Mouse (Mus musculus) MEL (cell line): ENCODE data around the gene Garnl3.

Experiments used
- CTCF ChIP-seq, 3 experiments: IDR thresholded peaks in 2 of 3; conservative IDR thresholded peaks in 1 of 3; 2 replicates each; pipeline ENCODE4 v1.5.1; 2011 to 2012; ENCODE audit warnings: low read length in 3 of 3, low read depth in 2 of 3, mild to moderate bottlenecking in 2 of 3, improper control_type of control experiment in 1 of 3, inconsistent platforms in 1 of 3, mixed read lengths in 1 of 3, moderate library complexity in 1 of 3; ENCODE audit not compliant: control insufficient read depth in 1 of 3, insufficient read depth in 1 of 3, poor library complexity in 1 of 3, severe bottlenecking in 1 of 3
- JUND ChIP-seq: IDR thresholded peaks from 2 replicates; pipeline ENCODE4 v1.6.1; 2011; ENCODE audit warnings: low read depth, mild to moderate bottlenecking, improper control_type of control experiment, low read length
- SMC3 ChIP-seq: IDR thresholded peaks from 2 replicates; pipeline ENCODE4 v1.6.1; 2011; ENCODE audit warnings: low read depth, low read length, improper control_type of control experiment

DNA sequence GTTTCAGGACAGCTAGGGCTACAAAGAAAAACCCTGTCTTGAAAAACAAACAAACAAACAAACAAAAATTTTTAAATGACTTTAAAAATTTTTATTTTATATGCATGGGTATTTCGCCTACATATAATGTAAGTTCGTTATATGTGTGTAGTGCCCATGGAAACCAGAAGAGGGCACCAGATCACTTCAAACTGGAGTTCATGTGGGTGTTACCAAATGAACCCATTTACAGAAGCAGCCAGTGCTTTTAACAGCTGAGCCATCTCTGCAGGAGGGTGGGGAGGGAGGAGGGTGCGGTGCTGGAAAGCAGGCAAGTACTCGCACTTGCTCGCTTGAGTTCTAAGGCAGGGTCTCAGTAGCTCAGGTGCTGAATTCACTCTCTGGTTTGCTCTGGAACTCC, 192.0 kb downstream of the Garnl3 start:
- TF ChIP-seq CTCF (IDR thresholded peaks at IDR 0.05 in 2 of 3, conservative IDR thresholded peaks at IDR 0.05 in 1 of 3; ENCODE audit: control insufficient read depth in 1 of 3, insufficient read depth in 1 of 3, low read depth in 2 of 3, low read length in 3 of 3, poor library complexity in 1 of 3, severe bottlenecking in 1 of 3), result peak; percentile 35 to 73 (median 55); a peak in 5 of 6 replicates
- peak; percentile 42 for TF ChIP-seq SMC3
- no peak for TF ChIP-seq JUND
